Mouse (Mus musculus): ENCODE measurements around the gene Dlx3. TPM values are rescaled to one million over a fixed set of nuclear protein-coding genes. Genes with fewer than 3 reads are reported as not detected.

Dlx3 gene
- polyA plus RNA-seq, 2 experiments = 8.3 to 14.3 TPM

- ATAC-seq (ENCODE audit: low FRiP score, low read depth) (no peak), DNase-seq (ENCODE audit: low spot score) (no peak)
- no peak overlapping the region for H3K4me2 ChIP-seq (replicated peaks; ENCODE audit: low read depth, low read length, severe bottlenecking)
- no peak overlapping the region for H3K9ac ChIP-seq (ENCODE audit: low read depth, low read length, severe bottlenecking)
- WGBS = 52% methylated on average over 5 of the region's 5 CpGs
- H3K4me1 ChIP-seq (ENCODE audit: control insufficient read depth, insufficient read depth, low read length) = peaks cover 3% of the 10 kb centered on the region; the same call in 1 of the 2 replicates
- no peak for TF ChIP-seq POLR2A (IDR thresholded peaks at IDR 0.05; ENCODE audit: borderline replicate concordance, extremely low read depth, insufficient read depth, insufficient read length)
- H3K27me3 ChIP-seq (ENCODE audit: control insufficient read depth, insufficient read depth, low read length) = no peaks in the 10 kb centered on the region
- no peak overlapping the region for H3K27ac ChIP-seq (replicated peaks; ENCODE audit: low read depth, low read length)
- no peaks in the 10 kb centered on the region for H3K36me3 ChIP-seq (ENCODE audit: control insufficient read depth, insufficient read depth, low read length)
- no peaks in the 10 kb centered on the region for H3K9me3 ChIP-seq (ENCODE audit: control insufficient read depth, low read length)
- no peak overlapping the region for H3K4me3 ChIP-seq (replicated peaks; ENCODE audit: low read length)
These were observed 35.0 kb upstream of the Dlx3 start for GRCm38 (mm10) chr11:95084811-95085382.

- Histone ChIP-seq H3K9ac (ENCODE audit: low read depth, low read length, severe bottlenecking) (no peak overlapping the region), H3K9me3 (ENCODE audit: control insufficient read depth, low read length) (no peaks in the 10 kb centered on the region), H3K27ac (replicated peaks; ENCODE audit: low read depth, low read length) (no peak overlapping the region), H3K4me2 (replicated peaks; ENCODE audit: low read depth, low read length, severe bottlenecking) (no peak overlapping the region), H3K4me1 (ENCODE audit: control insufficient read depth, insufficient read depth, low read length) (peaks cover 3% of the 10 kb centered on the region; the same call in 1 of the 2 replicates), H3K36me3 (ENCODE audit: control insufficient read depth, insufficient read depth, low read length) (no peaks in the 10 kb centered on the region), H3K4me3 (replicated peaks; ENCODE audit: low read length) (no peak overlapping the region), H3K27me3 (ENCODE audit: control insufficient read depth, insufficient read depth, low read length) (no peaks in the 10 kb centered on the region)
- ATAC-seq (ENCODE audit: low FRiP score, low read depth) (no peak), DNase-seq (ENCODE audit: low spot score) (no peak)
- no peak for TF ChIP-seq POLR2A (IDR thresholded peaks at IDR 0.05; ENCODE audit: borderline replicate concordance, extremely low read depth, insufficient read depth, insufficient read length)
- 23% methylated on average over 5 of the region's 5 CpGs for WGBS
These were observed 34.2 kb upstream of the Dlx3 start for GRCm38 (mm10) chr11:95085710-95086109.

GRCm38 (mm10) chr11:95086229-95086628 lies 33.7 kb upstream of the Dlx3 start:
- DNase-seq (ENCODE audit: low spot score) (no peak), ATAC-seq (ENCODE audit: low FRiP score, low read depth) (no peak)
- no peaks in the 10 kb centered on the region for H3K27me3 ChIP-seq (ENCODE audit: control insufficient read depth, insufficient read depth, low read length)
- no peaks in the 10 kb centered on the region for H3K9me3 ChIP-seq (ENCODE audit: control insufficient read depth, low read length)
- no peaks in the 10 kb centered on the region for H3K36me3 ChIP-seq (ENCODE audit: control insufficient read depth, insufficient read depth, low read length)
- H3K9ac ChIP-seq (ENCODE audit: low read depth, low read length, severe bottlenecking) = no peak overlapping the region
- TF ChIP-seq POLR2A (IDR thresholded peaks at IDR 0.05; ENCODE audit: borderline replicate concordance, extremely low read depth, insufficient read depth, insufficient read length) = no peak
- peaks cover 3% of the 10 kb centered on the region; the same call in 1 of the 2 replicates for H3K4me1 ChIP-seq (ENCODE audit: control insufficient read depth, insufficient read depth, low read length)
- H3K4me3 ChIP-seq (replicated peaks; ENCODE audit: low read length) = no peak overlapping the region
- H3K27ac ChIP-seq (replicated peaks; ENCODE audit: low read depth, low read length) = no peak overlapping the region
- H3K4me2 ChIP-seq (replicated peaks; ENCODE audit: low read depth, low read length, severe bottlenecking) = no peak overlapping the region
- 58% methylated on average over 5 of the region's 5 CpGs for WGBS

- Histone ChIP-seq H3K27me3 (ENCODE audit: control insufficient read depth, insufficient read depth, low read length) (no peaks in the 10 kb centered on the region), H3K9me3 (ENCODE audit: control insufficient read depth, low read length) (no peaks in the 10 kb centered on the region), H3K4me1 (ENCODE audit: control insufficient read depth, insufficient read depth, low read length) (peaks cover 3% of the 10 kb centered on the region; the same call in 1 of the 2 replicates), H3K27ac (replicated peaks; ENCODE audit: low read depth, low read length) (no peak overlapping the region), H3K36me3 (ENCODE audit: control insufficient read depth, insufficient read depth, low read length) (no peaks in the 10 kb centered on the region), H3K9ac (ENCODE audit: low read depth, low read length, severe bottlenecking) (no peak overlapping the region), H3K4me2 (replicated peaks; ENCODE audit: low read depth, low read length, severe bottlenecking) (no peak overlapping the region), H3K4me3 (replicated peaks; ENCODE audit: low read length) (no peak overlapping the region)
- TF ChIP-seq POLR2A (IDR thresholded peaks at IDR 0.05; ENCODE audit: borderline replicate concordance, extremely low read depth, insufficient read depth, insufficient read length) = no peak
- no peak for DNase-seq (ENCODE audit: low spot score)
- ATAC-seq (ENCODE audit: low FRiP score, low read depth) = no peak
- 73% methylated on average over 17 of the region's 17 CpGs for WGBS
These were observed 32.4 kb upstream of the Dlx3 start for GRCm38 (mm10) chr11:95087301-95088228.

GRCm38 (mm10) chr11:95088286-95088685 lies 31.6 kb upstream of the Dlx3 start:
- ATAC-seq (ENCODE audit: low FRiP score, low read depth) (no peak), DNase-seq (ENCODE audit: low spot score) (no peak)
- peaks cover 3% of the 10 kb centered on the region; the same call in 1 of the 2 replicates for H3K4me1 ChIP-seq (ENCODE audit: control insufficient read depth, insufficient read depth, low read length)
- no peak overlapping the region for H3K27ac ChIP-seq (replicated peaks; ENCODE audit: low read depth, low read length)
- no peak overlapping the region for H3K9ac ChIP-seq (ENCODE audit: low read depth, low read length, severe bottlenecking)
- no peaks in the 10 kb centered on the region for H3K9me3 ChIP-seq (ENCODE audit: control insufficient read depth, low read length)
- no peaks in the 10 kb centered on the region for H3K27me3 ChIP-seq (ENCODE audit: control insufficient read depth, insufficient read depth, low read length)
- H3K4me3 ChIP-seq (replicated peaks; ENCODE audit: low read length) = no peak overlapping the region
- no peak for TF ChIP-seq POLR2A (IDR thresholded peaks at IDR 0.05; ENCODE audit: borderline replicate concordance, extremely low read depth, insufficient read depth, insufficient read length)
- H3K36me3 ChIP-seq (ENCODE audit: control insufficient read depth, insufficient read depth, low read length) = no peaks in the 10 kb centered on the region
- WGBS = 52% methylated on average over 7 of the region's 7 CpGs
- H3K4me2 ChIP-seq (replicated peaks; ENCODE audit: low read depth, low read length, severe bottlenecking) = no peak overlapping the region

Measured in limb, embryonic 14.5 days (tissue).